ENCODE assay signal across 23 mouse cellular contexts in genomic region chr8:34521316-34521715, GRCm38 (mm10).
DNase-seq lines count a peak whose midpoint lies in the region; ATAC-seq lines count a peak whose summit lies in the region.
"Had no signal": no experiment of that assay in that cellular context is flagged by ENCODE, and none has a peak within 500 bp of the region (broad histone marks: within the 10 kb centered on the region; RNA-seq: fewer than 3 reads in every experiment).

No protein-coding gene starts in this region.

- peaks cover 4% of the 10 kb centered on the region for H3K9me3 ChIP-seq in megakaryocyte, embryonic 14.5 days
- H3K9me3 ChIP-seq: forebrain, embryonic 10.5 days; forebrain, embryonic 13.5 days; heart, embryonic 10.5 days; heart, embryonic 13.5 days had no signal

- H3K36me3 ChIP-seq in megakaryocyte, embryonic 14.5 days (replicated peaks; ENCODE audit: low read length) = no peaks in the 10 kb centered on the region
- H3K36me3 ChIP-seq: forebrain, embryonic 10.5 days; heart, embryonic 10.5 days; heart, embryonic 13.5 days had no signal

- H3K4me3 ChIP-seq in megakaryocyte, embryonic 14.5 days (replicated peaks) = peak overlapping the region; percentile 87
- H3K4me3 ChIP-seq: forebrain, embryonic 10.5 days; forebrain, embryonic 13.5 days; heart, adult 2 months; heart, embryonic 10.5 days; heart, embryonic 13.5 days had no signal

- H3K4me1 ChIP-seq in megakaryocyte, embryonic 14.5 days = peaks cover 66% of the 10 kb centered on the region
- H3K4me1 ChIP-seq: forebrain, embryonic 10.5 days; forebrain, embryonic 13.5 days had no signal

- ATAC-seq in megakaryocyte, adult 5-6 weeks (ENCODE audit: poor library complexity, severe bottlenecking) = no peak
- ATAC-seq in common myeloid progenitor, adult 5-6 weeks (replicated peaks; ENCODE audit: low read depth, poor library complexity, severe bottlenecking) = peak; percentile 87
- peak; percentile 72 for ATAC-seq in megakaryocyte progenitor cell, adult 5-6 weeks (replicated peaks; ENCODE audit: poor library complexity)
- ATAC-seq: CD4-positive, CD25-positive, alpha-beta regulatory T cell, adult 4 months; forebrain, embryonic 13.5 days; hindbrain, postnatal 0 days; inflammation-experienced regulatory T-cells, adult 6 months had no signal

- no peaks in the 10 kb centered on the region for H3K27me3 ChIP-seq in megakaryocyte, embryonic 14.5 days (replicated peaks)
- H3K27me3 ChIP-seq: forebrain, embryonic 13.5 days; heart, embryonic 13.5 days had no signal

- no peak for DNase-seq in thymus, postnatal 14 days
- DNase-seq in cerebellum, postnatal 36 days = no peak
- DNase-seq: adrenal gland, adult 8-10 months; adrenal gland, postnatal 25 days; cerebellum, adult 11-12 months; cerebellum, adult 9-10 months; cerebellum, postnatal 25 days; gastrocnemius, postnatal 10 days; gastrocnemius, postnatal 36 days; heart, adult 2 months; heart, postnatal 14 days; heart, postnatal 4 days had no signal
